Mouse (Mus musculus) embryonic facial prominence, embryonic 10.5 days (tissue): ENCODE results near the gene Pfn1. TPM values are rescaled to one million over a fixed set of nuclear protein-coding genes. Genes with fewer than 3 reads are reported as not detected.

ENCODE experiments used
- DNase-seq: peaks from one replicate; pipeline ENCODE4 v3.0.0-alpha.2; 2017; ENCODE audit warnings: low spot score
- H3K27ac ChIP-seq: fragments of 300-500 bp; sonication (generic); replicated peaks from 2 replicates; pipeline ENCODE4 v1.5.1; 2016; ENCODE audit warnings: mild to moderate bottlenecking
- H3K27me3 ChIP-seq: fragments of 300-500 bp; sonication (generic); replicated peaks from 2 replicates; pipeline ENCODE4 v1.6.1; 2016; ENCODE audit warnings: low read depth, mild to moderate bottlenecking; ENCODE audit not compliant: poor library complexity, severe bottlenecking
- H3K36me3 ChIP-seq: fragments of 300-500 bp; sonication (generic); replicated peaks from 2 replicates; pipeline ENCODE4 v1.6.1; 2016; ENCODE audit warnings: mild to moderate bottlenecking, moderate library complexity
- H3K4me1 ChIP-seq: fragments of 300-500 bp; sonication (generic); 2 replicates; pipeline ENCODE4 v1.6.1; 2016
- H3K4me3 ChIP-seq: fragments of 300-500 bp; sonication (generic); 2 replicates; pipeline ENCODE4 v1.5.1; 2016; ENCODE audit warnings: mild to moderate bottlenecking, moderate library complexity
- H3K9me3 ChIP-seq: fragments of 300-500 bp; sonication (generic); 2 replicates; pipeline ENCODE4 v1.6.1; 2016; ENCODE audit warnings: mild to moderate bottlenecking
- WGBS: fragments of 180-500 bp; shearing (Covaris S2); methylation state at CpG from one replicate; pipeline ENCODE4 v1.1.7; 2016; 5-methylcytosine and 5-hydroxymethylcytosine counted together
- polyA plus RNA-seq: library from polyadenylated mRNA; unstranded; fragments of >200 nt; fragmentation: Nextera tagmentation; extraction: Ambion mirVana; gene quantifications from 2 replicates; pipeline ENCODE4 v1.2.1, GENCODE M21; 2016

Pfn1 gene
- polyA plus RNA-seq, 1 experiment from 2014 or later, result 2,153 TPM

DNA sequence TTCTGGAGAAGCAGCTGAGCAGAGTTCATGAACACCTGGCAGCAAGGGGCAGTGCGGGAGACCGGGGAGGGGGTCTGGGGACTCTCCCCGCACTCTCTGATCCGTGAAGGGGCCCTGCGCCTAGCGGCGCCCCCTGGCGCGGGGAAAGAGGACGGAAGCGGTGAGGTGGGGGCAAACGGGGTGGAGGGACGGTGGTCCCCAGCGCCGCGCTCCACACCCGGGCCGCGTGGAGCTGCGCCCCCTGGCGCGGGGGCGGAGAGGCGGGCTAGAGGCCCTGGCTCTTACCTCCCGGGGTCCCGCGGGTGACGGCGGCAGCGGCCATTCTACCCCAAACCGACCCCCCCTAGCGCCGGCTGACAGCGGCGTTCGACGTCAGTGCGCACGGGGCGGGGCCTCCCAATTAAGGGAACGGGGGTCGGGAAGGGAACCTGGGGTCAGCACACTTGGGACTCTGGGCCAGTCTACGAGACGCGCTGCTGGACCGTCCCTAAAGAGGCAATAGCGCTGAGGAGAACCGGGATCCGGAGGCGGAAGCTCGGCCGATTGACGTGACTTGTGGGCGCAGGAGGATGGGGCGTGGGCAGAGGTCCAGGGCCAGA is 33.3 kb upstream of the Pfn1 start, which contains the start of gene Camta2:
TSS of gene Camta2 (minus strand) at position 505 of the 599 bp plus-strand sequence.
- DNase-seq, result peak; percentile 93
- Histone ChIP-seq H3K4me3 (peak within 1 kb of the TSS; percentile 91), H3K36me3 (peaks cover 35% of the 10 kb centered on the region), H3K4me1 (peaks cover 28% of the 10 kb centered on the region), H3K27me3 (no peaks in the 10 kb centered on the region), H3K27ac (peak within 1 kb of the TSS; percentile 92), H3K9me3 (no peaks in the 10 kb centered on the region)
- WGBS, result under 1% methylated on average over 55 of the region's 55 CpGs

DNA sequence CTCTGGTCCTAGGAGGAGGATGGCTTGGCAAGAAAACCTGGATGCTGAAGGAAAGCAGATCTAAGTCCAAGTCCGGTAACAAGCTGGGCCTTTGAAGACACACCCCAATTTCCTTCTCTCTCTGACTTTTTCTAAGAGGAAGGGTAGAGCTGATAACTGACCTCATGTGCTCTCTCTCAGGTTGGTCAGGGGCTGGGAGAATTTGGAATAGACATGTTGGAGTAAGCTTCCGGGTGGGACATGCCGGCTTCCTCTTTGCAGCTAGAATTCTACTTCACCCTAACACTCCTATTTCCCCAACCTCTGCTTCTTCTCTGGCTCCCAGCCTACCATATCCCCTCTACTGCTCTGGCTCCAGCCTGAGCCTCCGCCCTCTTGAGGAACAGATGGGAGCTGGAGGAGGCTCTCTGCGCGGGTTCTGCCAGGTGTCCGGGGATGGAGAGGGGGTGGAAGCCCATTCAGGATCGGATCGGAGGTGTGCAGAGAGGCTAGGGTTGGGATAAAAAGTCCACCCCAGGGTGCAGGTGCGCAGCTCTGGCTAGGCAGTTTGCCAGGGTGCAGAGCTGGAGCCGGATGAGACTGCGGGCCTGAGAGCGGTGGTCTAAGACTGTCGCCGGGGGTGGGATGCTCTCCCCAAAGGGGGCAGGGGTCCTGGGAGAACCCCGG is 32.6 kb upstream of the Pfn1 start:
- H3K4me1 ChIP-seq, result peaks cover 35% of the 10 kb centered on the region
- H3K27ac ChIP-seq, result peak overlapping the region; percentile 92
- H3K36me3 ChIP-seq, result peaks cover 41% of the 10 kb centered on the region
- peak overlapping the region; percentile 91 for H3K4me3 ChIP-seq
- 6% methylated on average over 16 of the region's 16 CpGs for WGBS
- H3K9me3 ChIP-seq, result no peaks in the 10 kb centered on the region
- DNase-seq, result peak; percentile 65
- no peaks in the 10 kb centered on the region for H3K27me3 ChIP-seq

DNA sequence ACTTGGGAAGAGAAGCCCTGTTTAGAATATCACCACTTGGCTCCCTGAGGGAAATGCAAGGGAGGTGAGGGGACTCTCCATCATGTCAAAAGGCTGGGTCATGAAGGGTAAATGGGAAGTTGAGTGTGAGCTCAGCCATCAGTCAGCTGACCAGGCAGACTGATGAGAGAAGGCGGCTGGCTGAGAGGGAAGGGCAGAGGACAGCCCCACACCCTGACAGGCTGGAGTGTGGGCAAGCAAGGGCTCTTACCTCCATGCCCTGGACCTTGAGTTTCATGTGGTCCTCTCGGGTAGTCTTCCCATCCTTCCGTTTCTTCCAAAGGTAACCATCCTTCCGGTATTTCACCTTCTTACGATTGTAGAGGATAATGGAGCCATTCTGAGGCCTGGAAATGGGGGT is 29.2 kb upstream of the Pfn1 start:
- H3K4me3 ChIP-seq, result no peak overlapping the region
- H3K27ac ChIP-seq, result no peak overlapping the region
- H3K36me3 ChIP-seq, result peaks cover 64% of the 10 kb centered on the region
- peaks cover 48% of the 10 kb centered on the region for H3K4me1 ChIP-seq
- 90% methylated on average over 5 of the region's 5 CpGs for WGBS
- DNase-seq, result no peak
- no peaks in the 10 kb centered on the region for H3K27me3 ChIP-seq
- no peaks in the 10 kb centered on the region for H3K9me3 ChIP-seq

DNA sequence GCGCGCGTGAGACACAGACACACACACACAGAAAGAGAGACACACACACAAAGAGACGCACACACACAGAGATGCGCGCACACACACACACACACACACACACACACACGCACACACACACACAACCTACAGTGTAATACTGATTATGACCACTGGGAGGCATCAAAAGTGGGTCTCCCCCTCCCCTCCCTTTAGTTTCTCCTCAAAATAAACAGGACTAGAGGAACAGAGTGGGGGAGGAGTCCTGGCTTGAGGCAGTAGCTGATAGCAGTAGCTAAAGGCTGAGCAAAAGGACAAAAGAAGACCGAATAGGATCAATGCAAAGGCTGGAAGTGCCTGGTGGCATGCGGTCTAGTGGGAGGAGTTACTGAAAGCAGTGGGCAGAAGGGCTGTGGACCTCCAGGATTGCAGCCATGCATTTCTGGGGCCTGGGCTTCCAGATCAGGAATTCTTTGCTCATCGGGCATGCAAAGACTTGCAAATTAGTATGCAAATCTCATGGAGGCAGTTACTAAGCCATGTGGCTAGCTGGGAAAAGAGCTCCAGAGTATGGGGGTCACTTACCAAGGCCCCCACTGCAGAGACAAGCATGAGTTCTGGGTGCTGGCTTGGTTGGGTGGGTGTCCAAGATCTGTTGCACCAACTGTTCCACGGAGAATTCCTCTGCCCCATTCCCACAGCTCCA is 27.6 kb upstream of the Pfn1 start:
- Histone ChIP-seq H3K4me3 (peak overlapping the region; percentile 34), H3K27ac (peak overlapping the region; percentile 42), H3K27me3 (no peaks in the 10 kb centered on the region), H3K4me1 (peaks cover 43% of the 10 kb centered on the region), H3K36me3 (peaks cover 75% of the 10 kb centered on the region), H3K9me3 (no peaks in the 10 kb centered on the region)
- WGBS, result 16% methylated on average over 11 of the region's 11 CpGs
- peak; percentile 68 for DNase-seq

DNA sequence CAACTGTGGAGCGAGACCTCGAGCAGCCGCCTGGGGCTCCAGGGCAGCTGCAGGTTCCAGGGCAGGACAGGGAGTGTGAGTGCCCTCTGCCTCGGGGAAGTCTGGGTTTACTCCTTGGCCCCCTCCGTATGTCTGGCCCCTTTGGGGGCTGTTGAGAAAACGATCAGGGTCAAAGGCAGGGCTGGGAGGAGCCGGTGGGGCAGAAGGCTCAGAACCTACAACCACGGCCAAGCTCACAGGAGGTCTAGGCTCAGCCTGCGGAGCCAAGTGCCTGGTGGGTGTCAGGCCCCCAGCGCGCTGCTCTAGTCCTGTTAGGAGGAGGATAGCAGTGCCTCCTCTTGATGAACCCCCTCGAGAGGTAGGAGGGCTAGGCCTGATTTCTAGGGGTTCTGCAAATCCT is 26.7 kb upstream of the Pfn1 start:
- H3K9me3 ChIP-seq, result no peaks in the 10 kb centered on the region
- no peak overlapping the region for H3K4me3 ChIP-seq
- peaks cover 84% of the 10 kb centered on the region for H3K36me3 ChIP-seq
- no peaks in the 10 kb centered on the region for H3K27me3 ChIP-seq
- 62% methylated on average over 12 of the region's 12 CpGs for WGBS
- DNase-seq, result no peak
- H3K4me1 ChIP-seq, result peaks cover 34% of the 10 kb centered on the region
- H3K27ac ChIP-seq, result peak overlapping the region; percentile 42

DNA sequence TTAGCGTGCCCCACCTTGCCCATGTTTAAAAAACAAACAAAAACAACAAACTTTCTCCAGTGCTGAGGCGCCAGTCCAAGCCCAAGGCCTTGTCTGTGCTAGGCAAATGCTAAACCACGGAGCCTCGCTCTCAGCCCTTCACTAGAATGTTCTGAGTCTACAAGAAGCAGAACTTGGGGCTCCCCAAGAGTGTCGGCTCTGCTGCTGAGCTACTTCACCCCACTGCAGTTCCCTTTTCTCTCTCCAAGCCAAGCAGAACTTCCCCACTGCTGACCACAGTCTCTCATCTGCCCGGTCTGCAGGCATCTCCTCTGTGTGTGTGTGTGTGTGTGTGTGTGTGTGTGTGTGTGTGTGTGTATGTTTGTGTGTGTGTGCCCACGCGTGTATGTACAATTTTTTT is 25.4 kb upstream of the Pfn1 start:
- no peaks in the 10 kb centered on the region for H3K27me3 ChIP-seq
- no peak for DNase-seq
- WGBS, result 89% methylated on average over 8 of the region's 8 CpGs
- H3K4me1 ChIP-seq, result peaks cover 32% of the 10 kb centered on the region
- no peaks in the 10 kb centered on the region for H3K9me3 ChIP-seq
- no peak overlapping the region for H3K27ac ChIP-seq
- no peak overlapping the region for H3K4me3 ChIP-seq
- H3K36me3 ChIP-seq, result peaks cover 84% of the 10 kb centered on the region

DNA sequence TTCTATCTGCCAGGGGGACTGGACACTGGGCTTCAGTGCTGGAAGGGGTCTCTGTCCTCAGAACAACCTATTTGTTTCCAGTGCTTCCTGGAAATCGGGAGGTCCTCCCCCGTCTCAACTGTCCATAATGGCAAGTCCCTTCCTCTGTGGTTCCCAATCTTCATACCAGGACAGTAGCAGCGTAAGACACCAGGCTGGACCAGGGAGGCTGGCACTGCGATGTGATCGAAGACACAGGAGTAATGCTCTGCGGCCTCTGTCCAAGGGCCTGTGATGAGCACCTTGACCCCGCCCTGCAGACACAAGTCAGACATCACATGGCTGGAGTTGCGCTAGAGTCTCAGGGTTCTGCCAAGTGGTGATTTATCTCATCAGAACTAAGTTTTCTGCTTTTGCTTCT is 24.9 kb upstream of the Pfn1 start:
- H3K4me1 ChIP-seq, result peaks cover 32% of the 10 kb centered on the region
- DNase-seq, result no peak
- no peak overlapping the region for H3K4me3 ChIP-seq
- WGBS, result 95% methylated on average over 8 of the region's 8 CpGs
- no peak overlapping the region for H3K27ac ChIP-seq
- H3K9me3 ChIP-seq, result no peaks in the 10 kb centered on the region
- no peaks in the 10 kb centered on the region for H3K27me3 ChIP-seq
- peaks cover 83% of the 10 kb centered on the region for H3K36me3 ChIP-seq

DNA sequence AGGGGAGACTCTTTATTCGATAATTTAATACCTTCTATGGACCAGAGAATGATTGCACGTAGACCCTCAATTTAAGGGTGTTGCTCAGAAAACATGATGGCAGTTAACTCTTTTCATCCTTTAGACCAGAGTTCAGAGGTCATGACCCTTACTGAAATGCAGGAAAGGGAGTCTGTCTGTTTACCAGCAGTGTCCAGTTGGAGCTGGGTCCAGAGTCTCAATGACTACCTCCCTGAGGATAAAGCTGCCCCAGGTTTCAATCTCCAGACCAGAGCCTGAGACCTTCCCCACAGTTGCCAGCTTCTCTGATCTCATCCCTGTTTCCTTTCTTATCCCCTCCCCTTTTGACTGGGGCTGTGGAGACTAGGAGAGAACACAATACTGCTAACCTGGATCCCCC is 24.1 kb upstream of the Pfn1 start:
- no peak overlapping the region for H3K4me3 ChIP-seq
- H3K4me1 ChIP-seq, result peaks cover 32% of the 10 kb centered on the region
- no peaks in the 10 kb centered on the region for H3K9me3 ChIP-seq
- no peak overlapping the region for H3K27ac ChIP-seq
- no peak for DNase-seq
- H3K27me3 ChIP-seq, result no peaks in the 10 kb centered on the region
- peaks cover 83% of the 10 kb centered on the region for H3K36me3 ChIP-seq
- WGBS, result 55% methylated on average over 2 of the region's 2 CpGs

DNA sequence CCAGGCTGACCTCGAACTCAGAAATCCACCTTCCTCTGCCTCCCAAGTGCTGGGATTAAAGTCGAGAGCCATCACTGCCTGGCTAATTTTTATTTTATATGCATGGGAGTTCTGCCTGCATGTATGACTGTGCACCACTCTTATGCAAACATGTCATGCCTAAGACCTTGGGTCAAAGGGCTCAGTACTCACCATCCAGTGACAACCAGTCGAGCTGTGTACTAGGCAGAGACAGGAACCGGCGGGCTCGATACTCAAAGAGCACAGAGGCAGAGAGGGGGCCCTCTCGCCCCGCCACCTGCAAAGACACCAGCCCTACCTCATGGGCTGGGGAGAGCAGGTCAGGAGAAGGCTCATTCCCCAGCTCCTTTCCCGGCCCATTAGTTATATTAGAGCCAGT is 23.6 kb upstream of the Pfn1 start:
- Histone ChIP-seq H3K4me3 (no peak overlapping the region), H3K36me3 (peaks cover 80% of the 10 kb centered on the region), H3K27me3 (no peaks in the 10 kb centered on the region), H3K9me3 (no peaks in the 10 kb centered on the region), H3K4me1 (peaks cover 32% of the 10 kb centered on the region), H3K27ac (no peak overlapping the region)
- 77% methylated on average over 9 of the region's 9 CpGs for WGBS
- DNase-seq, result no peak

DNA sequence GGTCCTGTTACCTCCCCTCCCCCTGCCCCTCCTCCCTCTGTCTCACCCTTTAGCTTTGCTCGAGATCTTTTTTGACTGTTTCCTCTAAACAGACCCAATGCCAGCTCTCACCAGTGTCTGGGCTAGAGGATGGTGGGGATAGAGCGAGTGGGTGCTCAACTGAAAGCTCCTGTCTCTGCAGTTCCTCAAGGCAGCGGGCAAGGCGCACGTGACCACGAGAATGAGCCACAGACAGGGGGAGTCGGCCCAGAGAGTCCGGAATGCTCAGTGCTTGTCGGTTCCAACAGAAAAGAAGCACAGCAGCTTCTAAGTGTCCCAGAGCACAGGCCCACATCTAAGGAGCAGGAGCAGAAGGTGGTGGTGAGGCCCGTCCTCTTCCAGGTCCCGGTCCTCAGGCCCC is 20.1 kb upstream of the Pfn1 start:
- no peak for DNase-seq

DNA sequence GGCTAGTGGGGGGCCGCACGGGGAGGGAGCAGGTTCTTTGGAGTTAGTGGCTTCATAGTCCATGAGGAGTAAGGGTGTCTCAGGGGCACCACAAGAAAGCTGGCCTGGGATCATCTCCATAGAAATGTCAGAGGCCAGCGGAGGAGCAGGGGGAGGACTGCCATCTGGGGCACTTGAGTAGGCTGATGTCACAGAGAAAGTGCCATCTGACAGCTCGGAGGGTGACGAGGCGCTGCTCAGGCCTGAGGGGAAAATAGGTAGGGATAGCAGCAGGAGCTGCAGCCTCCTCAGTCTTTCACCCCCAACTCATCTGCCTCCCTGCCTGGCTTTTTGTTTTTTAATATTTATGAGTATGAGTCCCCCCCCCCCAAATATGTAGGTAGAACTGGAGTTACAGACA is 19.6 kb upstream of the Pfn1 start:
- 67% methylated on average over 6 of the region's 6 CpGs for WGBS
- no peak for DNase-seq
- no peak overlapping the region for H3K4me3 ChIP-seq
- no peak overlapping the region for H3K27ac ChIP-seq
- no peaks in the 10 kb centered on the region for H3K27me3 ChIP-seq
- peaks cover 64% of the 10 kb centered on the region for H3K36me3 ChIP-seq
- H3K9me3 ChIP-seq, result no peaks in the 10 kb centered on the region
- peaks cover 25% of the 10 kb centered on the region for H3K4me1 ChIP-seq

More for the DNA sequence above, 20.1 kb upstream of the Pfn1 start:
- peaks cover 25% of the 10 kb centered on the region for H3K4me1 ChIP-seq
- no peak overlapping the region for H3K4me3 ChIP-seq
- H3K36me3 ChIP-seq, result peaks cover 68% of the 10 kb centered on the region
- H3K9me3 ChIP-seq, result no peaks in the 10 kb centered on the region
- no peak overlapping the region for H3K27ac ChIP-seq
- H3K27me3 ChIP-seq, result no peaks in the 10 kb centered on the region
- WGBS, result 64% methylated on average over 11 of the region's 11 CpGs

DNA sequence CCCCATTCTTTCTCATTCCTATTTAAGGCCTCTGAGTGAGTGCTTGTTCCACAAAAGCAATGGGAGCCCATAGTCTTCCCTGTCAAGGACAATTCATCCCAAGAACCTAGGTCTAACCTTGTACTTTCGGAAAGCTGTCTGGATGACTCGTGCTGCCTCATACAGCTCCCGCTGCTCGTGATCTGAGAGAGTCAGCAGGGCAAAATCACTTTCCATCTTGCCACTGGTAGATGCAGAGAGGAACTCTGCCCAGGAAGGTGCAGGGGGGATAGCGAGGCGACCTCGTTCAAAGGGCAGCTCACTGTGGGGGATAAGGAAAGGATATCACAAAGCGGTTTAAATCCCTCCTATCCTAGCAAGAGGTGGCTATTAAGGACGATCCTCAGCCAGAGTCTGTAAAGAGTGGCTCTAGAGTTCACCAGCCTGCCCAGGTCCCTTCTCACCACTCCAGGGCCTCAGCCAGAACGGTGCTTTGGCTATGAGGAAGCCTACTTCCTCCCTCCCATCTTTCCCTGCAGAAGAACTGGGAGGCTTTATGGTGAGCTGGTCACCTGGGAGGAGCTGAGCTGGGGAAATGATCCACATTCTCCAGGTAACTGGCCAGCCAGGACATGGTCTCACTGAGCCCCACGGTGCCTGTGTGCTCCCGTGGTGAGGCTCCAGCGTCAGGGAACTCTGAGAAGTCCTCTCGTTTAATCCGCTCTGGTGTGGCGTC is 17.0 kb upstream of the Pfn1 start:
- 83% methylated on average over 16 of the region's 16 CpGs for WGBS
- Histone ChIP-seq H3K4me3 (no peak overlapping the region), H3K27me3 (no peaks in the 10 kb centered on the region), H3K9me3 (no peaks in the 10 kb centered on the region), H3K27ac (no peak overlapping the region), H3K36me3 (peaks cover 54% of the 10 kb centered on the region), H3K4me1 (peaks cover 30% of the 10 kb centered on the region)
- no peak for DNase-seq
